Mouse (Mus musculus) forebrain, embryonic 14.5 days (tissue): ENCODE measurements around the gene Ppbp. TPM values are rescaled to one million over a fixed set of nuclear protein-coding genes. Genes with fewer than 3 reads are reported as not detected.
"Not testable (repeated sequence)": the region's sequence is repeated elsewhere in the genome, so short reads cannot be mapped to it uniquely, and the experiment has no call there.

ENCODE experiments used
- ATAC-seq: fragments of 200-750 bp; cut with Nextera tagmentation; 2 replicates; pipeline ENCODE4 v1.8.0; 2017; ENCODE audit warnings: mild to moderate bottlenecking, moderate library complexity
- DNase-seq: peaks from one replicate; pipeline ENCODE4 v3.0.0-alpha.2; 2015; ENCODE audit warnings: low spot score
- H3K27ac ChIP-seq: fragments of 300-500 bp; sonication (generic); 2 replicates; pipeline ENCODE4 v1.5.1; 2014; ENCODE audit warnings: low read depth, mild to moderate bottlenecking, control low read depth, low read length, moderate library complexity
- H3K27me3 ChIP-seq: fragments of 300-500 bp; sonication (generic); replicated peaks from 2 replicates; pipeline ENCODE4 v1.6.1; 2014; ENCODE audit warnings: low read length, control low read depth, mixed read lengths; ENCODE audit not compliant: control insufficient read depth, insufficient read depth
- H3K36me3 ChIP-seq: fragments of 300-500 bp; sonication (generic); 2 replicates; pipeline ENCODE4 v1.6.1; 2014; ENCODE audit warnings: low read length, control low read depth; ENCODE audit not compliant: control insufficient read depth, insufficient read depth
- H3K4me1 ChIP-seq: fragments of 300-500 bp; sonication (generic); 2 replicates; pipeline ENCODE4 v1.6.1; 2014; ENCODE audit warnings: antibody characterized with exemption, low read length, control low read depth; ENCODE audit not compliant: control insufficient read depth, insufficient read depth
- H3K4me2 ChIP-seq: fragments of 300-500 bp; sonication (generic); 2 replicates; pipeline ENCODE4 v1.6.1; 2014; ENCODE audit warnings: mild to moderate bottlenecking, control low read depth, low read length
- H3K4me3 ChIP-seq: fragments of 300-500 bp; sonication (generic); 2 replicates; pipeline ENCODE4 v1.5.1; 2014; ENCODE audit warnings: low read depth, low read length, control low read depth
- H3K9ac ChIP-seq: fragments of 300-500 bp; sonication (generic); 2 replicates; pipeline ENCODE4 v1.6.1; 2014; ENCODE audit warnings: mild to moderate bottlenecking, low read length, control low read depth, moderate library complexity
- H3K9me3 ChIP-seq: fragments of 300-500 bp; sonication (generic); replicated peaks from 2 replicates; pipeline ENCODE4 v1.6.1; 2016; ENCODE audit warnings: low read length, control low read depth, mixed read lengths; ENCODE audit not compliant: control insufficient read depth
- WGBS: fragments of 180-500 bp; shearing (Covaris S2); extraction: QIAGEN DNeasy Blood & Tissue Kit; methylation state at CpG from one replicate; pipeline ENCODE4 v1.1.7; 2014; 5-methylcytosine and 5-hydroxymethylcytosine counted together
- microRNA-seq: library from miRNA; unstranded; fragments of <30 nt; microRNA quantifications from one replicate; pipeline ENCODE4, GENCODE M21; 2016
- polyA plus RNA-seq: library from polyadenylated mRNA; unstranded; fragments of >200 nt; fragmentation: Nextera tagmentation; extraction: Ambion mirVana; gene quantifications from 2 replicates; pipeline ENCODE4 v1.2.1, GENCODE M21; 2014

Gene Ppbp
- polyA plus RNA-seq, 1 experiment from 2014 or later: 0.85 TPM

GRCm38 (mm10) chr5:90795392-90795791 lies 27.1 kb downstream of the Ppbp start:
- not testable (repeated sequence) for H3K27ac ChIP-seq, H3K4me2 ChIP-seq, H3K9me3 ChIP-seq, H3K27me3 ChIP-seq, DNase-seq, H3K9ac ChIP-seq, H3K4me1 ChIP-seq, H3K4me3 ChIP-seq, ATAC-seq, H3K36me3 ChIP-seq
- 86% methylated on average over 2 of the region's 2 CpGs for WGBS

- Histone ChIP-seq H3K27me3 (no peaks in the 10 kb centered on the region), H3K9me3 (no peaks in the 10 kb centered on the region), H3K4me2 (no peak overlapping the region), H3K4me3 (no peak overlapping the region), H3K9ac (no peak overlapping the region), H3K36me3 (no peaks in the 10 kb centered on the region), H3K27ac (no peak overlapping the region), H3K4me1 (no peaks in the 10 kb centered on the region)
- no peak for DNase-seq
- no peak for ATAC-seq
Observed at GRCm38 (mm10) chr5:90804574-90804973, 36.3 kb downstream of the Ppbp start.

- Histone ChIP-seq H3K9ac (no peak overlapping the region), H3K9me3 (no peaks in the 10 kb centered on the region), H3K4me1 (no peaks in the 10 kb centered on the region), H3K27me3 (no peaks in the 10 kb centered on the region), H3K27ac (no peak overlapping the region), H3K4me3 (no peak overlapping the region), H3K4me2 (no peak overlapping the region), H3K36me3 (no peaks in the 10 kb centered on the region)
- ATAC-seq (no peak), DNase-seq (peak; percentile 5)
Observed at GRCm38 (mm10) chr5:90806050-90806449, 37.7 kb downstream of the Ppbp start.

GRCm38 (mm10) chr5:90807176-90807950 lies 39.0 kb downstream of the Ppbp start:
- H3K36me3 ChIP-seq: no peaks in the 10 kb centered on the region
- H3K9me3 ChIP-seq: no peaks in the 10 kb centered on the region
- no peaks in the 10 kb centered on the region for H3K4me1 ChIP-seq
- ATAC-seq: no peak
- no peak overlapping the region for H3K4me2 ChIP-seq
- H3K27me3 ChIP-seq: no peaks in the 10 kb centered on the region
- H3K9ac ChIP-seq: no peak overlapping the region
- DNase-seq: no peak
- 86% methylated on average over 3 of the region's 3 CpGs for WGBS
- H3K4me3 ChIP-seq: no peak overlapping the region
- no peak overlapping the region for H3K27ac ChIP-seq

Small RNA genes within 50 kb of the gene (microRNA-seq; reads per million reads assigned to microRNA genes)
- gene Gm24322: not detected

Other genes with a start within 250 kb of the Ppbp start
- not detected in 2 replicates for gene Afm, start 249.6 kb upstream of the Ppbp start, polyA plus RNA-seq
- not detected in 2 replicates for gene 5830473C10Rik, start 207.4 kb upstream of the Ppbp start, polyA plus RNA-seq
- 0.74 and 1.1 TPM in 2 replicates for gene Rassf6, start 127.9 kb upstream of the Ppbp start, polyA plus RNA-seq
- 0.11 and 0.14 TPM in 2 replicates for gene Cxcl5, start 9.2 kb upstream of the Ppbp start, polyA plus RNA-seq
- 41.7 and 49.1 TPM in 2 replicates for gene Pf4, start 3.9 kb downstream of the Ppbp start, polyA plus RNA-seq
- gene Cxcl3, start 17.6 kb downstream of the Ppbp start, polyA plus RNA-seq: not detected in 2 replicates
- gene Cxcl15, start 26.0 kb downstream of the Ppbp start, polyA plus RNA-seq: not detected in 2 replicates
- 0.56 TPM in 1 of 2 replicates, not detected in the other for gene Cxcl1, start 122.7 kb downstream of the Ppbp start, polyA plus RNA-seq
- not detected in 2 replicates for gene Cxcl2, start 135.4 kb downstream of the Ppbp start, polyA plus RNA-seq
- 71.9 and 86.0 TPM in 2 replicates for gene Mthfd2l, start 162.6 kb downstream of the Ppbp start, polyA plus RNA-seq